Mouse (Mus musculus): ENCODE results near the gene Spz1.

- no peak for TF ChIP-seq EP300 (IDR thresholded peaks at IDR 0.05; ENCODE audit: low read depth)
- no peak for TF ChIP-seq CTCF (IDR thresholded peaks at IDR 0.05; ENCODE audit: low read depth)
Measured at GRCm38 (mm10) chr13:92616459-92616858, 40.5 kb upstream of the Spz1 start.

Measured in liver, embryonic 14.5 days (tissue).